Mouse (Mus musculus) heart, embryonic 10.5 days (tissue): ENCODE measurements at regions not wholly inside any gene's neighbourhood (a gene's known extent, or its start where the extent isn't known, plus 50 kb on each side); places are given as distances from the start of the nearest gene placed in this dataset.

Experiments
- DNase-seq: peaks from one replicate; pipeline ENCODE4 v3.0.0-alpha.2; 2017; ENCODE audit warnings: low spot score
- H3K27ac ChIP-seq: fragments of 300-500 bp; sonication (generic); 2 replicates; pipeline ENCODE4 v1.5.1; 2016; ENCODE audit warnings: mild to moderate bottlenecking
- H3K27me3 ChIP-seq: fragments of 300-500 bp; sonication (generic); 2 replicates; pipeline ENCODE4 v1.6.1; 2016; ENCODE audit warnings: mild to moderate bottlenecking; ENCODE audit not compliant: poor library complexity, insufficient read depth, severe bottlenecking
- H3K36me3 ChIP-seq: fragments of 300-500 bp; sonication (generic); 2 replicates; pipeline ENCODE4 v1.6.1; 2016; ENCODE audit warnings: mild to moderate bottlenecking, moderate library complexity
- H3K4me1 ChIP-seq: fragments of 300-500 bp; sonication (generic); 2 replicates; pipeline ENCODE4 v1.6.1; 2016; ENCODE audit warnings: mild to moderate bottlenecking
- H3K4me3 ChIP-seq: fragments of 300-500 bp; sonication (generic); 2 replicates; pipeline ENCODE4 v1.5.1; 2016; ENCODE audit warnings: mild to moderate bottlenecking, moderate library complexity
- H3K9me3 ChIP-seq: fragments of 300-500 bp; sonication (generic); 2 replicates; pipeline ENCODE4 v1.6.1; 2016; ENCODE audit warnings: mild to moderate bottlenecking, moderate library complexity
- WGBS: fragments of 180-500 bp; shearing (Covaris S2); methylation state at CpG from one replicate; pipeline ENCODE4 v1.1.7; 2016; 5-methylcytosine and 5-hydroxymethylcytosine counted together

- H3K4me1 ChIP-seq = no peaks in the 10 kb centered on the region
- H3K27ac ChIP-seq = no peak overlapping the region
- 81% methylated on average over 19 of the region's 19 CpGs for WGBS
- peak; percentile 35 for DNase-seq
- H3K27me3 ChIP-seq = no peaks in the 10 kb centered on the region; the same call in 1 of the 2 replicates
- H3K9me3 ChIP-seq = no peaks in the 10 kb centered on the region
- H3K36me3 ChIP-seq = no peaks in the 10 kb centered on the region
- no peak overlapping the region for H3K4me3 ChIP-seq
Measured at GRCm38 (mm10) chr2:159080784-159081544, 286.4 kb downstream of the Dhx35 start.

GRCm38 (mm10) chr2:159086836-159087235 is 292.2 kb downstream of the Dhx35 start:
- Histone ChIP-seq H3K4me1 (no peaks in the 10 kb centered on the region), H3K4me3 (no peak overlapping the region), H3K27ac (no peak overlapping the region), H3K36me3 (no peaks in the 10 kb centered on the region), H3K27me3 (no peaks in the 10 kb centered on the region), H3K9me3 (no peaks in the 10 kb centered on the region)
- peak; percentile 64 for DNase-seq
- 60% methylated on average over 2 of the region's 2 CpGs for WGBS

- Histone ChIP-seq H3K9me3 (no peaks in the 10 kb centered on the region), H3K27me3 (no peaks in the 10 kb centered on the region), H3K4me3 (no peak overlapping the region), H3K36me3 (no peaks in the 10 kb centered on the region), H3K27ac (no peak overlapping the region), H3K4me1 (no peaks in the 10 kb centered on the region)
- 86% methylated on average over 4 of the region's 4 CpGs for WGBS
- DNase-seq = no peak
Measured at GRCm38 (mm10) chr2:159088196-159088595, 293.6 kb downstream of the Dhx35 start.

GRCm38 (mm10) chr2:159096667-159097066 is 302.1 kb downstream of the Dhx35 start:
- Histone ChIP-seq H3K27me3 (no peaks in the 10 kb centered on the region), H3K27ac (no peak overlapping the region), H3K4me3 (no peak overlapping the region), H3K36me3 (no peaks in the 10 kb centered on the region), H3K9me3 (no peaks in the 10 kb centered on the region), H3K4me1 (no peaks in the 10 kb centered on the region)
- DNase-seq = peak; percentile 57
- 39% methylated on average over 2 of the region's 2 CpGs for WGBS

GRCm38 (mm10) chr2:159134042-159134441 is 339.4 kb downstream of the Dhx35 start:
- DNase-seq = peak; percentile 42
- WGBS = 63% methylated on average over 6 of the region's 6 CpGs
- Histone ChIP-seq H3K36me3 (no peaks in the 10 kb centered on the region), H3K27ac (no peak overlapping the region), H3K9me3 (no peaks in the 10 kb centered on the region), H3K4me3 (no peak overlapping the region), H3K4me1 (no peaks in the 10 kb centered on the region), H3K27me3 (no peaks in the 10 kb centered on the region)

- no peaks in the 10 kb centered on the region for H3K9me3 ChIP-seq
- 87% methylated on average over 2 of the region's 2 CpGs for WGBS
- H3K4me3 ChIP-seq = no peak overlapping the region
- no peaks in the 10 kb centered on the region for H3K36me3 ChIP-seq
- peak; percentile 62 for DNase-seq
- no peaks in the 10 kb centered on the region for H3K27me3 ChIP-seq
- no peaks in the 10 kb centered on the region for H3K4me1 ChIP-seq
- no peak overlapping the region for H3K27ac ChIP-seq
Measured at GRCm38 (mm10) chr2:159138603-159139002, 344.0 kb downstream of the Dhx35 start.

GRCm38 (mm10) chr2:159145980-159146379 is 351.4 kb downstream of the Dhx35 start:
- 84% methylated on average over 6 of the region's 6 CpGs for WGBS
- DNase-seq = peak; percentile 61
- Histone ChIP-seq H3K9me3 (no peaks in the 10 kb centered on the region), H3K27ac (no peak overlapping the region), H3K4me1 (no peaks in the 10 kb centered on the region), H3K36me3 (no peaks in the 10 kb centered on the region), H3K27me3 (no peaks in the 10 kb centered on the region), H3K4me3 (no peak overlapping the region)

- WGBS = 37% methylated on average over 7 of the region's 7 CpGs
- Histone ChIP-seq H3K27ac (no peak overlapping the region), H3K36me3 (no peaks in the 10 kb centered on the region), H3K4me1 (0 out of 2 replicates have a peak, but pooled peaks cover 5% of the 10 kb centered on the region), H3K4me3 (no peak overlapping the region), H3K9me3 (no peaks in the 10 kb centered on the region), H3K27me3 (no peaks in the 10 kb centered on the region)
- DNase-seq = no peak
Measured at GRCm38 (mm10) chr2:159163985-159164384, 369.4 kb downstream of the Dhx35 start.

GRCm38 (mm10) chr2:159168553-159169064 is 374.0 kb downstream of the Dhx35 start:
- DNase-seq = peak; percentile 78
- H3K27me3 ChIP-seq = no peaks in the 10 kb centered on the region
- no peaks in the 10 kb centered on the region for H3K36me3 ChIP-seq
- 54% methylated on average over 7 of the region's 7 CpGs for WGBS
- H3K4me1 ChIP-seq = 0 out of 2 replicates have a peak, but pooled peaks cover 5% of the 10 kb centered on the region
- H3K4me3 ChIP-seq = no peak overlapping the region
- no peaks in the 10 kb centered on the region for H3K9me3 ChIP-seq
- H3K27ac ChIP-seq = peak overlapping the region; percentile 32; the same call in 1 of the 2 replicates

- Histone ChIP-seq H3K27ac (no peak overlapping the region), H3K9me3 (no peaks in the 10 kb centered on the region), H3K4me3 (no peak overlapping the region), H3K27me3 (no peaks in the 10 kb centered on the region), H3K4me1 (no peaks in the 10 kb centered on the region), H3K36me3 (no peaks in the 10 kb centered on the region)
- no peak for DNase-seq
- 28% methylated on average over 7 of the region's 7 CpGs for WGBS
Measured at GRCm38 (mm10) chr2:159196156-159196555, 401.5 kb downstream of the Dhx35 start.

GRCm38 (mm10) chr2:159232266-159232665 is 437.7 kb downstream of the Dhx35 start:
- Histone ChIP-seq H3K27ac (no peak overlapping the region), H3K4me3 (no peak overlapping the region), H3K27me3 (no peaks in the 10 kb centered on the region), H3K36me3 (no peaks in the 10 kb centered on the region), H3K9me3 (no peaks in the 10 kb centered on the region), H3K4me1 (0 out of 2 replicates have a peak, but pooled peaks cover 3% of the 10 kb centered on the region)
- no peak for DNase-seq
- 48% methylated on average over 2 of the region's 2 CpGs for WGBS

- 22% methylated on average over 6 of the region's 6 CpGs for WGBS
- H3K27ac ChIP-seq = no peak overlapping the region
Measured at GRCm38 (mm10) chr2:159235000-159235399, 440.4 kb downstream of the Dhx35 start.

GRCm38 (mm10) chr2:159250065-159250464 is 455.5 kb downstream of the Dhx35 start:
- Histone ChIP-seq H3K27ac (no peak overlapping the region), H3K36me3 (no peaks in the 10 kb centered on the region), H3K27me3 (no peaks in the 10 kb centered on the region), H3K9me3 (no peaks in the 10 kb centered on the region), H3K4me3 (no peak overlapping the region), H3K4me1 (0 out of 2 replicates have a peak, but pooled peaks cover 3% of the 10 kb centered on the region)
- DNase-seq = no peak
- WGBS = 79% methylated on average over 6 of the region's 6 CpGs

More at GRCm38 (mm10) chr2:159235000-159235399, 440.4 kb downstream of the Dhx35 start:
- Histone ChIP-seq H3K27me3 (no peaks in the 10 kb centered on the region), H3K4me1 (0 out of 2 replicates have a peak, but pooled peaks cover 3% of the 10 kb centered on the region), H3K36me3 (no peaks in the 10 kb centered on the region), H3K4me3 (no peak overlapping the region), H3K9me3 (no peaks in the 10 kb centered on the region)
- no peak for DNase-seq
